Mouse (Mus musculus): ENCODE results near the gene Mfsd4b2. TPM values are rescaled to one million over a fixed set of nuclear protein-coding genes. Genes with fewer than 3 reads are reported as not detected.
"Not testable (repeated sequence)": the region's sequence is repeated elsewhere in the genome, so short reads cannot be mapped to it uniquely, and the experiment has no call there.

The Mfsd4b2 gene
- polyA plus RNA-seq, 1 experiment from 2014 or later, result not detected

DNA sequence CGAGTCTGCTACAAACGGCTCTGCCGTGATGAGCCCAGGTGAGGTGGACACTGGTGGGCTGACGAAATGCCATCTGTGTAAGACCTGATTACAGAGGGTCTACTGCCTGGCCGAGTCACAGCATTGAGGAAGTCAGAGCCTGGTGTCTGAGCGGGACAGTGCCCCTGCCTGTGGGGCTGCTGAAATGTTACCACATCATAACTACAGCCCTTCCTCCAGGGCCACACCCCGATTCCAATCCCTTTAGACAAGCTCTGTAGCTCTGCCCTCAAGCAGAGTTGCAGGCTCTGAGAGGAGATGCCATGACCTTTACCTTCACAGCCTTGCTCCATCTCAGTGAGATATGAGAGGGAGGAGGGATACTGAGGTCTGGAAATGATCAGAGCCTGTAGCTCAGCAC, 9.8 kb upstream of the Mfsd4b2 start:
- WGBS, result 80% methylated on average over 7 of the region's 7 CpGs
- no peak for ATAC-seq (ENCODE audit: low FRiP score)
- Histone ChIP-seq H3K36me3 (no peaks in the 10 kb centered on the region), H3K9ac (no peak overlapping the region), H3K27me3 (no peaks in the 10 kb centered on the region), H3K27ac (no peak overlapping the region), H3K4me1 (no peaks in the 10 kb centered on the region), H3K4me2 (replicated peaks) (no peak overlapping the region), H3K9me3 (replicated peaks) (no peaks in the 10 kb centered on the region), H3K4me3 (no peak overlapping the region)

DNA sequence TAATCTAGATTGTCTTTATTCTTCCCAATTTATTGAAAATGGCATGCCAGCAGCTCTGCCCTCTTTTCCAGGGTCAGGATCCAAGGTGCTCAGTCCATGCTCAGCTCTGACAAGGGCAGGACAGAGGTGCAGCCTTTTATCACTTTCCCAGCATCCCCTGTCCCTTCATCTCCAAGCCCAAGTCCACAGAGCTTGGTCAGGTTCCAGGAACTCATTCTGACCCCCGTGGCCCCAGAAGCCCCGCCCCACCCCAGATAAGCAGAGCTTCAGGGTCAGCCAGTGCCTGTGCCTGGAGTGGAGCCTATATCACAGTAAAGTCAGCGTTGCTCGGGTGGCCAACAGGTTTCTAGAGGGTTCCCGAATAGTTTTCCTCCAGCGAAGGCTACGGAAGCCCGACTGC, 2.2 kb downstream of the Mfsd4b2 start:
- H3K4me3 ChIP-seq; H3K9ac ChIP-seq; H3K27ac ChIP-seq; ATAC-seq (ENCODE audit: low FRiP score); H3K4me2 ChIP-seq (replicated peaks); H3K36me3 ChIP-seq; H3K4me1 ChIP-seq; H3K9me3 ChIP-seq (replicated peaks): not testable (repeated sequence)
- 77% methylated on average over 8 of the region's 8 CpGs for WGBS
- H3K27me3 ChIP-seq, result peaks cover 21% of the 10 kb centered on the region

DNA sequence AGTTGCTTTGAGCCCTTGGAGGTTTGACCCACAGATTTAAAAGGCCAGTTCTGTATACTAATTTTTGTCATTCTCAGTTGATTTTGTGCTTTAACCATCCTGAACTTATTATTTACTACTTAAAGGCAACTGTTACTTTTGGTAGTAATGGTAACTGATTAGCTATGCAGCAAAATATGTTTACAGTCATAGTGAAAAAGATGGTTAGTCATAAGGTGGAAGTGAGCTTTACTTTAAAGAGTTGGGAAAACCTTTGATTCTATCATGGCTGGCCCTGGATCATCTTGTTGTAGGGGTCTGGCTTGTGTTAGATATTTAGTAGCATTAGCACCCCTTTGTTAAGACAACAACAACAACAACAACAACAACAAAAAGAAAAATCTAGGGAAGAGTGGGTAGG, 14.1 kb downstream of the Mfsd4b2 start:
- Histone ChIP-seq H3K9ac (no peak overlapping the region), H3K9me3 (replicated peaks) (no peaks in the 10 kb centered on the region), H3K27ac (no peak overlapping the region), H3K36me3 (no peaks in the 10 kb centered on the region), H3K4me2 (replicated peaks) (no peak overlapping the region), H3K4me3 (no peak overlapping the region), H3K27me3 (no peaks in the 10 kb centered on the region), H3K4me1 (no peaks in the 10 kb centered on the region)
- no peak for ATAC-seq (ENCODE audit: low FRiP score)

DNA sequence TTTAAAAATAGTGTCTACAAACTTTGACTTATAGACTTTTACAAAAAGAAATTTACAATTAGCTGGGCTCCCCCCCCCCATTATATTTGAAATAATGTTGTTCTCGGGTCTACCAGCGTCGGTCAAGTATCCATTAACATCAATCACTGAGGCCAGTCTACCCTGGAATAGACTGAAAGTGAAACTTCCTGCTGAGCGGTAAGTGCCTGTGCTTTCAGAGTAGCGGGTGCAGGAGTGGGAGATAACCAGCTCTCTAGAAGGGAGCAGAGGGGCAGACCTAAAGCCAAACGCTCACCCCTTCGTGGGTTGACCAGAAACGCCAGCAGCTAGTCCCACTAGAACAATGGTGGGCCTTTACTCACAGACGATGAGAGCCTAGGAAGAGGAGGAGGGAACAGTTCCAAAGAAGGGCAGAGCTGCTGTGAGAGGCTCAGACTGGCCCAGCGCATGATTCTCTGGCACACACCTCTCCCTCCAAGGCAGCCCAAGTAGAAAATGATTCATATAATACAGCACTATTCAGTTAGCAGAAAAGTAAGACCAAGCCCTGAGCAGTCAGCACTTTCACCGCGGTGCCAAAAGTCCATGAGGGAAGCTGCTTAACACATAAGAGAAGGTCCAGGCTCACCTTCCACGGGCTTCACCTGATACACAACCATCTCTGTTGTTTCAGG, 17.8 kb downstream of the Mfsd4b2 start:
- Histone ChIP-seq H3K4me1 (no peaks in the 10 kb centered on the region), H3K27ac (no peak overlapping the region), H3K27me3 (no peaks in the 10 kb centered on the region), H3K9ac (no peak overlapping the region), H3K4me3 (no peak overlapping the region), H3K4me2 (replicated peaks) (no peak overlapping the region), H3K36me3 (no peaks in the 10 kb centered on the region), H3K9me3 (replicated peaks) (no peaks in the 10 kb centered on the region)
- 76% methylated on average over 13 of the region's 13 CpGs for WGBS
- ATAC-seq (ENCODE audit: low FRiP score), result no peak

DNA sequence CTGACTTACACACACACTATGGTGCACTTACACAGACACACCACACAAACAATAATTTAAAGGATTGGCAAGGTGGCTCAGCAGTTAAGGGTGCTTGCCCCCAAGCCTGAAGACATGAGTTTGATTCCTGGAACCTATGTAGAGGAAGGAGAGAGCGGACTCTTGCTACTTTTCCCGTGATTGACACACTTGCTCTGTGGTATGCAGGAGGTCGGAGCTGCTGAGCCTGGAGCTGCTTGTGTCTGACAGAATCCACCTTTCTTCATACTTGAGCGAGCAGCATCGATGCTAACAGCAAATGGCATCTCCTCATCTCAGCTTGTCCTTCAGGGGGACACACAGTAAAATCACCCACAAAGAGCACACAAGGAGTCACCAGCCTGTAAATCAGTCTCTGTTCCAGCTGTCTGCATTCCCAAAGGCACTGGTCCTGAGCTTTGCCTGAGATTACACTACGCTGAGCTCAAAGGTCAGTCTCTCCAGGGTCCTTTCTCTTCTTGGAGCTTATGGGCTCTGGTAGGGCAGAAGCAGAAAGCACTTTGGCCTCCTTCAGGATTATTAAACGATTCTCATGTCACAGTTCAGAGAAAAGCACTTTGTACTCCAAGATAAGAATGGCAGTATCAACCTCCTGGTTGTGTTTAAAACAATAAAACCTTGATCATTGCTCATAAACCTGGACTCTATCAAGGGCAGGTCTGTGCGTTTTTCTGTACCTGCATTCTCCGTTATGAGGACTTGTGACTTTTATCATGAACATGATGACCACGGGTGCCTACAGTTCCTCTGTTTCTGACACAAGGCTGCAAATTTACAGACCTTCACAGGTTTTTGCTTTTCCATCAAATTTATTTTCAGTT, 19.7 kb downstream of the Mfsd4b2 start:
- Histone ChIP-seq H3K4me2 (replicated peaks) (no peak overlapping the region), H3K4me1 (no peaks in the 10 kb centered on the region)
- WGBS, result 82% methylated on average over 10 of the region's 10 CpGs

DNA sequence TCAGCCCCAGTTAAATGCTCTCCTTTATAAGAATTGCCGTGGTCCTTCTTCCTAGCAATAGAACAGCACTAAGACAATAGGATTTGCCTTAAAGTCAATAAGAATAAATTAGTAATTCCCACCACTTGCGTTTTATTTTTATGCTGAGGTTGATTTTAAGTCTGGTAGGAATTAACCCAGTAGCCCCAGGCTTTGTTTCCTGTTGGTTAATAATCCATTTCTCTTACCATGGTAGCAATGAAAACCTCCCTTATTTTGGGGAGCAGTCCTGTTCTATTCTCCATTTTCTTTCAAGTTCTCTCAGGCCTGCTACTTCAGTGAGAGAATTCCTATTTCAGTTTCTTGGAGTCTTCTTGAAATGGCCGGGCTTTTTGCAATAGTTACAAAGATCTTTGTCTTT, 22.5 kb downstream of the Mfsd4b2 start:
- Histone ChIP-seq H3K36me3 (no peaks in the 10 kb centered on the region), H3K4me3 (no peak overlapping the region), H3K9ac (no peak overlapping the region), H3K27ac (no peak overlapping the region), H3K9me3 (replicated peaks) (no peaks in the 10 kb centered on the region), H3K4me2 (replicated peaks) (no peak overlapping the region), H3K27me3 (no peaks in the 10 kb centered on the region), H3K4me1 (no peaks in the 10 kb centered on the region)
- no peak for ATAC-seq (ENCODE audit: low FRiP score)
- 77% methylated on average over 3 of the region's 3 CpGs for WGBS

More for the DNA sequence above, 19.7 kb downstream of the Mfsd4b2 start:
- H3K9me3 ChIP-seq (replicated peaks), result no peaks in the 10 kb centered on the region
- H3K27ac ChIP-seq, result no peak overlapping the region
- H3K27me3 ChIP-seq, result no peaks in the 10 kb centered on the region
- no peak overlapping the region for H3K4me3 ChIP-seq
- no peak for ATAC-seq (ENCODE audit: low FRiP score)
- H3K9ac ChIP-seq, result no peak overlapping the region
- H3K36me3 ChIP-seq, result no peaks in the 10 kb centered on the region

DNA sequence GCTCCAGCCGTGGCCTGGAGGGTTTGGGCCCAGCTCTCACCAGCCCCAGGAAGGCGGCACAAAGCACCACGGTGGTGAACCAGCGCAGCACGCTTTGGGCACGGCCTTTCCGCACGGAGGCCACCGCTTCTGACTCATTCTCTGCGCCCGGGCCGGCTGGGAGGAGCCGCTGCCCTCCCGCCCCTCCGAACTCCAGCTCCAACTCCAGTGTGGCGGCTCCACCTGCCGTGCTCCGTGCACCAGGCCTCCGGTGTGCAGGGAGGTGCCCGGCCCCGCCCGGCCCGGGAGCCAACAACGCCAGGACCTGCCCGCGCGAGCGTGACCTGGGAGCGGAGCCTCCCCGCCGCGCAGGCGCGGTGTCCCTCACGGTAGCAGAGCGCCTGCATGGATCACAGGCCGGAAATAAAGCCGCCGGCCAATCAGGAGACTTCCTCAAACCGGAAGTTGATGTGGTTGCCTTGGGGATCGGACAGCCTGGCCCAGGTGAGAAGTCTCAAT, 27.8 kb downstream of the Mfsd4b2 start, which contains the start of gene Mfsd4b4:
Gene Mfsd4b4 (minus strand): TSS at position 365 of the 498 bp plus-strand sequence.
- peak; percentile 98 for ATAC-seq (ENCODE audit: low FRiP score)
- Histone ChIP-seq H3K9ac (peak within 1 kb of the TSS; percentile 85), H3K4me2 (replicated peaks) (peak within 1 kb of the TSS; percentile 80), H3K9me3 (replicated peaks) (no peaks in the 10 kb centered on the region), H3K27ac (peak within 1 kb of the TSS; percentile 79), H3K27me3 (no peaks in the 10 kb centered on the region), H3K36me3 (no peaks in the 10 kb centered on the region), H3K4me3 (peak within 1 kb of the TSS; percentile 69), H3K4me1 (peaks cover 8% of the 10 kb centered on the region)
- under 1% methylated on average over 41 of the region's 41 CpGs for WGBS

DNA sequence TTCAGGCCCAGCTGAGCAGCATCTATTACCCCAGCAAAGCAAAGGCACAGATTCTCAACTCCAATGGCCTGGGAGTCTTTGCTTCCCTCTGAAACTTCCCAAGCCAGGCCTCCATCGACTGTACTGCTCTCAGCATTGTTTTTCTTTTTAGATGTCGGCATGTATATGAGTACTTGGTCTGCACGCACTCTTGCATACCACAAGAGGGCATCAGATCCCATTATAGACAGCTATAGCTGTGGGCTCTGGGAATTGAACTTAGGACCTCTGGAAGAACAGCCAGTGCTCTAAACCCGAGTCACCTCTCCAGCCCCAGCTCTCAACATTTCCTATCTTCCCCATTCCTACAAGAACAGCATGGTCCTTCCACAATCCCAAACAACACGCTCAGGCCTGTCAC, 30.2 kb downstream of the Mfsd4b2 start:
- Histone ChIP-seq H3K9me3 (replicated peaks) (no peaks in the 10 kb centered on the region), H3K36me3 (peaks cover 2% of the 10 kb centered on the region; the same call in 1 of the 2 replicates), H3K27me3 (no peaks in the 10 kb centered on the region), H3K9ac (no peak overlapping the region), H3K4me1 (peaks cover 8% of the 10 kb centered on the region), H3K4me3 (no peak overlapping the region), H3K4me2 (replicated peaks) (no peak overlapping the region), H3K27ac (no peak overlapping the region)
- WGBS, result 84% methylated on average over 5 of the region's 5 CpGs
- ATAC-seq (ENCODE audit: low FRiP score), result no peak

DNA sequence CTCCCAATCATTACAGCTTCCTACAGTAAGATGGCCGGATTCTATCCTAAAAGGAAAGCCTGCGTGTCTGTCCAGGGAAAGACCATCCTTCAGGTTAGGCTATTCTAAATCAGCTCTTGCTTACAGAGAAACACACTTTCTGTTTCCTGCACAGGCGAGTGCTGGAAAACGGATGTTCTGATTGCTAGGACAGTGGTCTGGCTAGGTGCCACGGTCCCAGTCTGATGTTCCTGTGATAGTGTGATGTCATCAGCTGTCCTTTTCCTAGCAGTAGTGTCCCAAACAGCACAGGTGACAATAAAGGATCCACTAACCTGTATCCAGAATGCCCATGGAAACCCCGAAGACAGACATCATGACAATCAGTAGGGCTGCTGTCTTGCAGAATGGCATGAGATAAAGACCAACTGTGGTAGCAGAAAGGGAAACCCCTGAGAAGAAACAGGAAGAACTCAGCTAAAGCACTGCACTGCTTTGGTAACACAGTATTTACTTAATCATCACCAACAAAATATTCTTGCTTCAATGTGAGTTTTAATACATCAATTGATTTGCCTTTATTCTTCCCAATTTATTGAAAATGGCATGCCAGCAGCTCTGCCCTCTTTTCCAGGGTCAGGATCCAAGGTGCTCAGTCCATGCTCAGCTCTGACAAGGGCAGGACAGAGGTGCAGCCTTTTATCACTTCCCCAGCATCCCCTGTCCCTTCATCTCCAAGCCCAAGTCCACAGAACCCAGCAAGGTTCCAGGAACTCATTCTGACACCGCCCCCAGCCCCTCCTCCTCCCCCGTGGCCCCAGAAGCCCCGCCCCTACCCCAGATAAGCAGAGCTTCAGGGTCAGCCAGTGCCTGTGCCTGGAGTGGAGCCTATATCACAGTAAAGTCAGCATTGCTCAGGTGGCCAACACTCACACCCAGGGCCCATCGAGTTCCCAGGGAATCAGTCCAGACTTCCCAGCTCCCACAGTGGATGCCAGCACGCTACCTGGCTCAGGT, 32.7 kb downstream of the Mfsd4b2 start:
- H3K4me3 ChIP-seq, result no peak overlapping the region
- no peak overlapping the region for H3K27ac ChIP-seq
- H3K4me2 ChIP-seq (replicated peaks), result no peak overlapping the region
- H3K9me3 ChIP-seq (replicated peaks), result no peaks in the 10 kb centered on the region
- no peak overlapping the region for H3K9ac ChIP-seq
- H3K36me3 ChIP-seq, result peaks cover 6% of the 10 kb centered on the region; the same call in 1 of the 2 replicates
- no peak for ATAC-seq (ENCODE audit: low FRiP score)
- WGBS, result 72% methylated on average over 10 of the region's 11 CpGs
- peaks cover 8% of the 10 kb centered on the region for H3K4me1 ChIP-seq
- H3K27me3 ChIP-seq, result no peaks in the 10 kb centered on the region

DNA sequence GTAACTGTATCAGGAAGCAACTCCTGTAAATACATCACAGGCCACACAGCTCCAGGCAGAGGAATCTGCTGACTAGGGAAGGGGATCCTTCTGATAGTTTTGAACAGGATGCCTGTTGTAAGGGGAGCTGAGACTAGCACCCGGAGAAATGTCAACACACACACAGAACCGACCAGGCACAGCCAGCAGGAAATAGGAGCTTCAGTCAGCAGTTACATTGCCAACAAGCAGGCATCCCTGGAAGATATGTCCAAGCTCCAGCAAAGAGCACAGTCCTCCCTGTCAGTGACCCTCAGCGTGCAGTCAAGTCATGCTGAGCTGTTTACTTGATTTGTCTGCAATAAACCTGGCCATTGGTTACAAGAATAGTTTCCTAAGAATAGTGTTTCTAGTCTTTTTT, 38.1 kb downstream of the Mfsd4b2 start:
- Histone ChIP-seq H3K9ac (no peak overlapping the region), H3K4me2 (replicated peaks) (no peak overlapping the region), H3K27ac (no peak overlapping the region), H3K4me3 (no peak overlapping the region), H3K9me3 (replicated peaks) (no peaks in the 10 kb centered on the region), H3K27me3 (no peaks in the 10 kb centered on the region), H3K36me3 (peaks cover 4% of the 10 kb centered on the region; the same call in 1 of the 2 replicates), H3K4me1 (no peaks in the 10 kb centered on the region)
- 71% methylated on average over 3 of the region's 3 CpGs for WGBS
- no peak for ATAC-seq (ENCODE audit: low FRiP score)

Data from hindbrain, embryonic 12.5 days (tissue).